Mouse (Mus musculus) hindbrain, embryonic 11.5 days (tissue): ENCODE results near the gene Cox19. TPM values are rescaled to one million over a fixed set of nuclear protein-coding genes. Genes with fewer than 3 reads are reported as not detected.

Experiments
- ATAC-seq: fragments of 200-750 bp; cut with Nextera tagmentation; 2 replicates; pipeline ENCODE4 v1.8.0; 2017; ENCODE audit warnings: mild to moderate bottlenecking, moderate TSS enrichment, moderate library complexity; ENCODE audit not compliant: low FRiP score
- DNase-seq: peaks from one replicate; pipeline ENCODE4 v3.0.0-alpha.2; 2015; ENCODE audit warnings: low spot score
- H3K27ac ChIP-seq: fragments of 300-500 bp; sonication (generic); 2 replicates; pipeline ENCODE4 v1.5.1; 2014; ENCODE audit warnings: mild to moderate bottlenecking, low read depth, low read length
- H3K27me3 ChIP-seq: fragments of 300-500 bp; sonication (generic); 2 replicates; pipeline ENCODE4 v1.6.1; 2014; ENCODE audit warnings: mild to moderate bottlenecking, low read length, moderate library complexity, mixed read lengths; ENCODE audit not compliant: control insufficient read depth, insufficient read depth
- H3K36me3 ChIP-seq: fragments of 300-500 bp; sonication (generic); 2 replicates; pipeline ENCODE4 v1.6.1; 2014; ENCODE audit warnings: mild to moderate bottlenecking, low read length, moderate library complexity, mixed read lengths; ENCODE audit not compliant: control insufficient read depth, insufficient read depth
- H3K4me1 ChIP-seq: fragments of 300-500 bp; sonication (generic); replicated peaks from 2 replicates; pipeline ENCODE4 v1.6.1; 2014; ENCODE audit warnings: low read length, mixed read lengths; ENCODE audit not compliant: control insufficient read depth, insufficient read depth
- H3K4me2 ChIP-seq: fragments of 300-500 bp; sonication (generic); replicated peaks from 2 replicates; pipeline ENCODE4 v1.6.1; 2014; ENCODE audit warnings: mild to moderate bottlenecking, low read depth, low read length
- H3K4me3 ChIP-seq: fragments of 300-500 bp; sonication (generic); 2 replicates; pipeline ENCODE4 v1.5.1; 2014; ENCODE audit warnings: low read depth, low read length
- H3K9ac ChIP-seq: fragments of 300-500 bp; sonication (generic); 2 replicates; pipeline ENCODE4 v1.6.1; 2014; ENCODE audit warnings: low read depth, low read length
- H3K9me3 ChIP-seq: fragments of 300-500 bp; sonication (generic); 2 replicates; pipeline ENCODE4 v1.6.1; 2016; ENCODE audit warnings: low read length; ENCODE audit not compliant: control insufficient read depth
- WGBS: fragments of 180-500 bp; shearing (Covaris S2); extraction: QIAGEN DNeasy Blood & Tissue Kit; methylation state at CpG from one replicate; pipeline ENCODE4 v1.1.7; 2014; 5-methylcytosine and 5-hydroxymethylcytosine counted together
- polyA plus RNA-seq: library from polyadenylated mRNA; unstranded; fragments of >200 nt; fragmentation: Nextera tagmentation; extraction: Ambion mirVana; gene quantifications from 2 replicates; pipeline ENCODE4 v1.2.1, GENCODE M21; 2014

The Cox19 gene
- polyA plus RNA-seq, 1 experiment from 2014 or later, result 127 TPM

- Histone ChIP-seq H3K27me3 (no peaks in the 10 kb centered on the region), H3K27ac (no peak overlapping the region), H3K36me3 (no peaks in the 10 kb centered on the region), H3K9me3 (no peaks in the 10 kb centered on the region), H3K4me1 (no peaks in the 10 kb centered on the region), H3K4me2 (no peak overlapping the region), H3K9ac (no peak overlapping the region), H3K4me3 (no peak overlapping the region)
- WGBS, result 90% methylated on average over 9 of the region's 9 CpGs
- no peak for DNase-seq
- ATAC-seq, result no peak
These were observed 39.4 kb downstream of the Cox19 start for GRCm38 (mm10) chr5:139311822-139312221.

DNA sequence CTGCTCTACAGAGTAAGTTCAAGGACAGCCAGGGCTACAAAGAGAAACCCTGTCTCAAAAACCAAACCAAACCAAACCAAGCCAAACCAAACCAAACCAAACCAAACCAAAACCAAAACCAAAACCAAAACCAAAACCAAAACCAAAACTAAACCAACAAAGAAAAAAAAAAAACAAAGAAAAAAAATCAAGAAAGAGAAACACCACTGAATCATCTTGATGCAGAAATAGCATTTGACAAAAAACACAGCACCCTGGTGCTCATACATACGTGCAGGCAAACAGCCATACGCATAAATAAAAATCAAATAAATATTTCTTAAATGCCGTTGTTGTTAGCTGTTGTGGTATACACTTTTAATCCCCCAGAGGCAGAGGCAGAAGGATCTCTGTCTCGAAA lies 40.7 kb downstream of the Cox19 start:
- 94% methylated on average over 4 of the region's 4 CpGs for WGBS
- no peak for ATAC-seq
- no peak overlapping the region for H3K4me2 ChIP-seq
- no peak overlapping the region for H3K9ac ChIP-seq
- no peaks in the 10 kb centered on the region for H3K9me3 ChIP-seq
- no peaks in the 10 kb centered on the region for H3K36me3 ChIP-seq
- H3K27me3 ChIP-seq, result no peaks in the 10 kb centered on the region
- H3K4me3 ChIP-seq, result no peak overlapping the region
- H3K27ac ChIP-seq, result no peak overlapping the region
- no peak for DNase-seq
- no peaks in the 10 kb centered on the region for H3K4me1 ChIP-seq

GRCm38 (mm10) chr5:139309946-139310345 lies 41.3 kb downstream of the Cox19 start:
- DNase-seq (no peak), ATAC-seq (no peak)
- Histone ChIP-seq H3K27me3 (no peaks in the 10 kb centered on the region), H3K4me1 (no peaks in the 10 kb centered on the region), H3K9ac (no peak overlapping the region), H3K27ac (no peak overlapping the region), H3K9me3 (no peaks in the 10 kb centered on the region), H3K4me3 (no peak overlapping the region), H3K4me2 (no peak overlapping the region), H3K36me3 (no peaks in the 10 kb centered on the region)
- WGBS, result 73% methylated on average over 3 of the region's 3 CpGs

DNA sequence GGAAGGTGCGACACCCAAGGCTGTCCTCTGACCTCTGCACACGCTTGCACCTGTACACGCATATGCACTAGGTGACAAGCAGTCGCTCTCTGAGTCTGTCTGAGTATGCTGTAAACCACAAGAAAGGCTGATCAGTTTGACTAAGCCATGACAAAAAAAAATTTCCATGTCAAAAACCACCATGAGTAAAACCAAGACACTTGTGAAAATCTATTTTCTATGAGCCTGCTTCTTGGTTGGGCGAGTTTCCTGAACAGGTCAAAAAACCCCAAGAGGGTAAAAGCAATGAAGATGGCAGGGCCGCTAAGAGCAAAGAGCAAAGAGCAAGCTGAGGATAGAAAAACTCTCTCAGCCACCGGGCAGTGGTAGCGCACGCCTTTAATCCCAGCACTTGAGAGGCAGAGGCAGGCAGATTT lies 47.6 kb downstream of the Cox19 start:
- ATAC-seq, result no peak
- no peak overlapping the region for H3K4me2 ChIP-seq
- 91% methylated on average over 9 of the region's 9 CpGs for WGBS
- no peak for DNase-seq
- no peaks in the 10 kb centered on the region for H3K9me3 ChIP-seq
- no peaks in the 10 kb centered on the region for H3K27me3 ChIP-seq
- H3K4me1 ChIP-seq, result no peaks in the 10 kb centered on the region
- no peak overlapping the region for H3K4me3 ChIP-seq
- no peak overlapping the region for H3K9ac ChIP-seq
- no peaks in the 10 kb centered on the region for H3K36me3 ChIP-seq
- no peak overlapping the region for H3K27ac ChIP-seq

DNA sequence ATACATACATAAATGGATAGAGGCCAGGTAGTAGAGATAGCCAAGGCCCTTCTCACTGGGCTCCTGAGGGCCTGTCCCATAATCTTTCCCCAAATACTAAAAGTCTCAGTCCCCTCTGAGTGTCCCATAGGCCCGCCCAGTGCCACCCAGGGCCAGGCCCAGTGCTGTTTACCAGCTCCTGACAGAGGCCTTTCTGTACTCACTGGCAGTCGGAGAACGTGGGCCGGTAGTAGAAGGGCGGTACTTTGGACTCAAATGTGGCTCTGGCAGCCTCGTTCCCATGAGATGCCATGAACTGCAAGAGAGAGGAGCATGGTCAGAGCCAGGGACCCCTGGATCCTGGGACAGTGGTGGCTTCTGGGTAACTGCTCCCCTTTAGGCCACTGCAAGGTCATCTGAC lies 49.1 kb downstream of the Cox19 start:
- Histone ChIP-seq H3K27ac (no peak overlapping the region), H3K36me3 (no peaks in the 10 kb centered on the region), H3K9me3 (no peaks in the 10 kb centered on the region), H3K9ac (no peak overlapping the region), H3K4me1 (no peaks in the 10 kb centered on the region), H3K27me3 (no peaks in the 10 kb centered on the region), H3K4me3 (no peak overlapping the region), H3K4me2 (no peak overlapping the region)
- ATAC-seq (no peak), DNase-seq (no peak)
- WGBS, result 91% methylated on average over 6 of the region's 6 CpGs

DNA sequence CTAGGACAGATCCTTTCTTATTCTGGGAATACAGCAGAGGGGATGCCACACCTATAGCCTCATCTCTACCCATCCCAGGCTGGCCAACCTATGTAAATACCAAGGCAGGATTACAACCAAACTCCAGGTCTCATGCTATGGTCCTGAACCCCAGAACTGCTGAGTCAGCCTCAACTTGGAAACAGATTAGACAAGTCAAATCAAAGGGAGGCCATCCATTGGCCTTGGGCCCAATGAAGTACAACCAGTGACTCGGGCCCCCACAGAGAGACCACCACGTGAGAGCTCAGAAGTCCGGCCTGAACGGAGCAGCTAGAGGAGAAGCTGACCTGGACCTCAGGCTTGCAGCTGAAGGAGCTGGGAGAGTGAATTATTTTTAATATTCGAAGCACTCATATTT lies 53.5 kb downstream of the Cox19 start:
- H3K4me3 ChIP-seq, result no peak overlapping the region
- no peaks in the 10 kb centered on the region for H3K36me3 ChIP-seq
- no peaks in the 10 kb centered on the region for H3K4me1 ChIP-seq
- no peak overlapping the region for H3K9ac ChIP-seq
- H3K9me3 ChIP-seq, result no peaks in the 10 kb centered on the region
- no peak overlapping the region for H3K27ac ChIP-seq
- 82% methylated on average over 5 of the region's 5 CpGs for WGBS
- DNase-seq, result no peak
- ATAC-seq, result no peak
- H3K4me2 ChIP-seq, result no peak overlapping the region
- no peaks in the 10 kb centered on the region for H3K27me3 ChIP-seq

DNA sequence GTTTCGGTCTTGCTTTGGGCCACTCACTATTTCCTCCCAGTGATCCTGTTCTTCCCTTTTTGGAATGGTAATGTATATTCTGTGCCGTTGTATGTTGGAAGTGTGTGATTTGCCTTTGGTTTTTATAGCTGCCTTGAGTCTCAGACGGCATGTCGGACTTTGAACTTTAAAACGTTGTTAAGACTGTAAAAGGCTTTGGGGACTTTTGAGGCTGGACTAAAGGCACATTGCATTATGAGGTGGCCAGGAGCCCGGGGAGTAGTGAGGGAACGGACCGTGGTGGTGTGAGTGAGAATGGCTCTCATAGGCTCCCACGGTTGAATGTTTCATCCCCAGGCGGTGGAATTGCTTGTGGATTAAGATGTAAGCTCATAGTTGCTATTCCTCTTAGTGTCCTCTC lies 54.1 kb downstream of the Cox19 start:
- ATAC-seq (no peak), DNase-seq (no peak)
- H3K4me3 ChIP-seq, result no peak overlapping the region
- no peaks in the 10 kb centered on the region for H3K4me1 ChIP-seq
- H3K27ac ChIP-seq, result no peak overlapping the region
- H3K9me3 ChIP-seq, result no peaks in the 10 kb centered on the region
- H3K36me3 ChIP-seq, result no peaks in the 10 kb centered on the region
- H3K9ac ChIP-seq, result no peak overlapping the region
- H3K4me2 ChIP-seq, result no peak overlapping the region
- H3K27me3 ChIP-seq, result no peaks in the 10 kb centered on the region
- 89% methylated on average over 10 of the region's 10 CpGs for WGBS

DNA sequence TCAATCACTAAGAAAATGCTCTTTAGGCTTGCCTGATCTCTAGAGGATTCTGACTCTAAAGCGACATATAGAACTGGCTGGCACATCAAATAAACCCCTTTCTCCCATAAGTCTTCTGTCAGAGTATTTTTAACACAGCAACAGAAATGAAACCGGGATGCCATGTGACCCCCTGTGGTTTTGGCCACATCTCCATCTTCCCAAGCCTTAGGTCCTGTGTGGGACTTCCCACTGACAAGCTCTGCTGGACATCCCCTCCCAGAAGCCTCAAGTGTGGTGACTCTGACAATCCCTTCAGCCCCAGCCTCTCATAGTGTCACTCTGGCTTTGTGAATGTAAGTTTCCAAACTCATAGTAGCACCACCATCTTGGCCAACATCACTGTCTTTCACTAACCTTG lies 57.1 kb downstream of the Cox19 start:
- no peaks in the 10 kb centered on the region for H3K27me3 ChIP-seq
- no peak for DNase-seq
- no peak for ATAC-seq
- H3K4me1 ChIP-seq, result no peaks in the 10 kb centered on the region
- WGBS, result 78% methylated on average over 2 of the region's 2 CpGs
- H3K4me2 ChIP-seq, result no peak overlapping the region
- H3K9ac ChIP-seq, result no peak overlapping the region
- no peaks in the 10 kb centered on the region for H3K36me3 ChIP-seq
- no peak overlapping the region for H3K27ac ChIP-seq
- H3K4me3 ChIP-seq, result no peak overlapping the region
- H3K9me3 ChIP-seq, result no peaks in the 10 kb centered on the region

GRCm38 (mm10) chr5:139291811-139292560 lies 59.2 kb downstream of the Cox19 start:
- Histone ChIP-seq H3K4me3 (no peak overlapping the region), H3K27me3 (no peaks in the 10 kb centered on the region), H3K27ac (no peak overlapping the region), H3K9me3 (no peaks in the 10 kb centered on the region), H3K4me2 (no peak overlapping the region), H3K9ac (no peak overlapping the region), H3K4me1 (no peaks in the 10 kb centered on the region), H3K36me3 (no peaks in the 10 kb centered on the region)
- ATAC-seq (no peak), DNase-seq (no peak)
- WGBS, result 60% methylated on average over 6 of the region's 6 CpGs
